Mouse (Mus musculus) MEL (cell line): ENCODE data around the gene Apbb1. TPM values are rescaled to one million over a fixed set of nuclear protein-coding genes. Genes with fewer than 3 reads are reported as not detected.

ENCODE experiments used
- DNase-seq: peaks from one replicate; pipeline ENCODE4 v3.0.0; 2011; ENCODE audit warnings: low read depth, low spot score
- H3K27ac ChIP-seq: 2 replicates; pipeline ENCODE4 v1.5.1; 2012; ENCODE audit warnings: low read depth, mild to moderate bottlenecking, control low read depth, low read length, moderate library complexity; ENCODE audit not compliant: control insufficient read depth
- H3K27me3 ChIP-seq, 2 experiments: fragments of 150-350 bp in 1 of 2; sonication (generic) in 1 of 2; 2 replicates each; pipeline ENCODE4 v1.6.1; 2012; ENCODE audit warnings: low read length in 2 of 2, mild to moderate bottlenecking in 2 of 2, improper control_type of control experiment in 1 of 2, moderate library complexity in 1 of 2; ENCODE audit not compliant: insufficient read depth in 2 of 2, control insufficient read depth in 1 of 2
- H3K36me3 ChIP-seq, 2 experiments: 2 replicates each; pipeline ENCODE4 v1.6.1; 2012 to 2014; ENCODE audit warnings: low read length in 2 of 2, improper control_type of control experiment in 1 of 2, inconsistent platforms in 1 of 2, mild to moderate bottlenecking in 1 of 2; ENCODE audit not compliant: insufficient read depth in 2 of 2, control insufficient read depth in 1 of 2
- H3K4me1 ChIP-seq, 2 experiments: fragments of 150-350 bp in 1 of 2; sonication (generic) in 1 of 2; 2 replicates each; pipeline ENCODE4 v1.6.1; 2012; ENCODE audit warnings: low read length in 2 of 2, improper control_type of control experiment in 1 of 2, mild to moderate bottlenecking in 1 of 2; ENCODE audit not compliant: insufficient read depth in 2 of 2, control insufficient read depth in 1 of 2
- H3K4me3 ChIP-seq, 2 experiments: fragments of 150-350 bp in 1 of 2; sonication (generic) in 1 of 2; 2 replicates each; pipeline ENCODE4 v1.5.1; 2012; ENCODE audit warnings: low read depth in 2 of 2, low read length in 2 of 2, mild to moderate bottlenecking in 2 of 2, moderate library complexity in 2 of 2, control low read depth in 1 of 2, improper control_type of control experiment in 1 of 2; ENCODE audit not compliant: control insufficient read depth in 1 of 2, insufficient read depth in 1 of 2
- H3K79me2 ChIP-seq: 2 replicates; pipeline ENCODE4 v1.6.1; 2012; ENCODE audit warnings: mild to moderate bottlenecking, low read length, moderate library complexity; ENCODE audit not compliant: control insufficient read depth, poor library complexity, insufficient read depth
- H3K9ac ChIP-seq: 2 replicates; pipeline ENCODE4 v1.6.1; 2012; ENCODE audit warnings: low read depth, mild to moderate bottlenecking, control low read depth, low read length, moderate library complexity; ENCODE audit not compliant: control insufficient read depth, poor library complexity, severe bottlenecking
- H3K9me3 ChIP-seq: fragments of 150-350 bp; sonication (generic); replicated peaks from 2 replicates; pipeline ENCODE4 v1.6.1; 2012; ENCODE audit warnings: mild to moderate bottlenecking, low read length, improper control_type of control experiment, moderate library complexity; ENCODE audit not compliant: insufficient read depth
- CTCF ChIP-seq, 3 experiments: IDR thresholded peaks in 2 of 3; conservative IDR thresholded peaks in 1 of 3; 2 replicates each; pipeline ENCODE4 v1.5.1; 2011 to 2012; ENCODE audit warnings: low read length in 3 of 3, low read depth in 2 of 3, mild to moderate bottlenecking in 2 of 3, improper control_type of control experiment in 1 of 3, inconsistent platforms in 1 of 3, mixed read lengths in 1 of 3, moderate library complexity in 1 of 3; ENCODE audit not compliant: control insufficient read depth in 1 of 3, insufficient read depth in 1 of 3, poor library complexity in 1 of 3, severe bottlenecking in 1 of 3
- E2F4 ChIP-seq: IDR thresholded peaks from 2 replicates; pipeline ENCODE4 v1.6.1; 2011; ENCODE audit warnings: low read depth, low read length, improper control_type of control experiment, borderline replicate concordance
- EP300 ChIP-seq, 2 experiments: IDR thresholded peaks; 2 replicates each; pipeline ENCODE4 v1.6.1; 2011; ENCODE audit warnings: improper control_type of control experiment in 2 of 2, low read length in 2 of 2, low read depth in 1 of 2, mild to moderate bottlenecking in 1 of 2
- ETS1 ChIP-seq: IDR thresholded peaks from 2 replicates; pipeline ENCODE4 v1.6.1; 2012; ENCODE audit warnings: low read depth, mild to moderate bottlenecking, inconsistent platforms, low read length, improper control_type of control experiment, moderate library complexity
- GATA1 ChIP-seq: IDR thresholded peaks from 2 replicates; pipeline ENCODE4 v1.6.1; 2011; ENCODE audit warnings: low read depth, low read length, improper control_type of control experiment
- MYB ChIP-seq: IDR thresholded peaks from 2 replicates; pipeline ENCODE4 v1.6.1; 2011; ENCODE audit warnings: mild to moderate bottlenecking, low read depth, low read length, improper control_type of control experiment
- MYC ChIP-seq: IDR thresholded peaks from 2 replicates; pipeline ENCODE4 v1.6.1; 2011; ENCODE audit warnings: low read depth, mild to moderate bottlenecking, low read length, improper control_type of control experiment, moderate library complexity
- POLR2AphosphoS2 ChIP-seq: IDR thresholded peaks from 2 replicates; pipeline ENCODE4 v1.6.1; 2011; ENCODE audit warnings: low read length, improper control_type of control experiment
- RAD21 ChIP-seq: IDR thresholded peaks from 2 replicates; pipeline ENCODE4 v1.6.1; 2011; ENCODE audit warnings: mild to moderate bottlenecking, low read depth, low read length, improper control_type of control experiment
- RCOR1 ChIP-seq: IDR thresholded peaks from 2 replicates; pipeline ENCODE4 v1.6.1; 2012; ENCODE audit warnings: low read depth, mild to moderate bottlenecking, inconsistent platforms, low read length, improper control_type of control experiment
- SMC3 ChIP-seq: IDR thresholded peaks from 2 replicates; pipeline ENCODE4 v1.6.1; 2011; ENCODE audit warnings: low read depth, low read length, improper control_type of control experiment
- TAL1 ChIP-seq: IDR thresholded peaks from 2 replicates; pipeline ENCODE4 v1.6.1; 2012; ENCODE audit warnings: mild to moderate bottlenecking, inconsistent platforms, low read length, moderate library complexity, mixed read lengths
- TCF12 ChIP-seq: IDR thresholded peaks from 2 replicates; pipeline ENCODE4 v1.6.1; 2014; ENCODE audit warnings: low read depth, mild to moderate bottlenecking, inconsistent platforms, low read length, improper control_type of control experiment, moderate library complexity
- ZC3H11A ChIP-seq: IDR thresholded peaks from 2 replicates; pipeline ENCODE4 v1.6.1; 2012; ENCODE audit warnings: low read depth, mild to moderate bottlenecking, inconsistent platforms, low read length, improper control_type of control experiment
- ZNF384 ChIP-seq: IDR thresholded peaks from 2 replicates; pipeline ENCODE4 v1.6.1; 2012; ENCODE audit warnings: low read depth, mild to moderate bottlenecking, inconsistent platforms, low read length, improper control_type of control experiment
- polyA plus RNA-seq, 2 experiments: library from polyadenylated mRNA; stranded (reverse) in 1 of 2; unstranded in 1 of 2; fragments of >175 nt in 1 of 2; fragments of >200 nt in 1 of 2; gene quantifications; 2 replicates each; pipeline versions ENCODE4 v1.2.1 to v1.2.4; 2012; ENCODE audit warnings: low replicate concordance in 2 of 2, low read depth in 1 of 2; ENCODE audit not compliant: insufficient read length in 2 of 2, insufficient read depth in 1 of 2, missing spikeins in 1 of 2
- total RNA-seq: library from RNA; depleted of rRNA; stranded (reverse); fragments of 300-350 nt; gene quantifications from 2 replicates; pipeline ENCODE4 v1.2.3, GENCODE M21; 2012

Gene Apbb1
- total and polyA plus RNA-seq, 3 experiments = 0.13 TPM; not detected in 2

DNA sequence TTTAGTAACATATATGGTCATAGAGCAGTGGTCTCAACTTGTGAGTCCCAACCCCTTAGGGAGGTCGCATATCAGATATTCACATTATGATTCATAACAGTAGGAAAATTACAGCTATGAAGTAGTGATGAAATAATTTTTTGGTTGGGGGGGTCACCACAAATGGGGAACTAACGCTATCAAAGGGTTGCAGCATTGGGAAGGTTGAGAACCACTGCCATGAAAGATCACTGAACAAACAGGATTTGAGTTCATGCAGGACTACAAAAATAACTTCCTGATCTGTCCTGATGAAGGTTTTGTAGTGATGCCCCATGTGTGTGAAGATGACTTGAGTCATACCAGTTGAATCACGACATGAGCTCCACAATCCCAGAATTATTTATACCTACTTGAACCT lies 27.0 kb upstream of the Apbb1 start:
- Histone ChIP-seq H3K9ac (no peak overlapping the region), H3K9me3 (no peaks in the 10 kb centered on the region), H3K27me3 (no peaks in the 10 kb centered on the region), H3K4me1 (peaks cover 2 to 14% of the 10 kb centered on the region in 2 experiments; a peak in 2 of 4 replicates), H3K27ac (no peak overlapping the region), H3K36me3 (peaks cover 0 to 11% of the 10 kb centered on the region in 2 experiments; a peak in 2 of 4 replicates), H3K4me3 (no peak overlapping the region), H3K79me2 (no peaks in the 10 kb centered on the region)
- TF ChIP-seq TCF12 (peak; percentile 80), RAD21 (no peak), ETS1 (peak; percentile 61), MYC (no peak), EP300 (IDR thresholded peaks at IDR 0.05; ENCODE audit: low read depth in 1 of 2, low read length in 2 of 2) (peak; percentile 87 to 92), TAL1 (peak; percentile 92), E2F4 (no peak), CTCF (IDR thresholded peaks at IDR 0.05 in 2 of 3, conservative IDR thresholded peaks at IDR 0.05 in 1 of 3; ENCODE audit: control insufficient read depth in 1 of 3, insufficient read depth in 1 of 3, low read depth in 2 of 3, low read length in 3 of 3, poor library complexity in 1 of 3, severe bottlenecking in 1 of 3) (no peak), GATA1 (peak; percentile 88), RCOR1 (peak; percentile 78), ZNF384 (no peak), POLR2AphosphoS2 (no peak)
- peak; percentile 80 for DNase-seq

DNA sequence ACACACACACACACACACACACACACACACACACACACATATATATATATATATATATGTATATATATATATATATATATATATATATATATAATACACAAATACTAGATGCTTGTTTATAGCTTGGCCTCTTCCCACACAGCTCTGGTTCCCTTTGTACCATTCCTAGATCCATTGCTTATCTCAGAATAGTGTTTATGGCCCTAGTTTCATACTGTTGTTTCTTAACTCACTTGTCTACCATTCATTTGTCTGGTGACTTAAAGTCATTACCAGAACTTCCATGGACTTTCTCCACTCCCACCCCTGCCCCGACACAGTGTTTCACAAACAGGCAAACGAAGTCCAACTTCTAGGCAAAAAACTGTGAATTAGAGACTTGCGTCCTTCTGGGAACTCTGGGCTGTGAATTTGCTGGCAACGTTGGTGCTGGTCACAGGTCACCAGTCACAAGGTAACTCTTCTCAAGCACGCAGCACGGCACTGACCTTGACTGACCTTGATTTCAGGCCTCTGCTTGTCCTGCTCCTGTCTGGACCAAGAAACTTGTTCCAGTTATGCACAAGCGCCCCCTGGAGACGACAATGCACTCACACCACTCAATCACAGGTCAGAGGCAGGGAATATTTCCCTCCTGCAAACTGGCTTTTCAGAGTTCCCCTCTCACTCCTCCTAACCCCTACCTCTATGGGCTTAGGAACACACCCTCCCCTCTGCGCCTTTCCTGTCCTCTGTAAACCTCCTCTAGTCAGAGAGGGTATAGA lies 21.6 kb upstream of the Apbb1 start:
- no peaks in the 10 kb centered on the region for H3K9me3 ChIP-seq
- no peak overlapping the region for H3K4me3 ChIP-seq
- H3K79me2 ChIP-seq = no peaks in the 10 kb centered on the region
- no peak overlapping the region for H3K27ac ChIP-seq
- peak; percentile 49 for DNase-seq
- H3K9ac ChIP-seq = no peak overlapping the region
- peaks cover 0 to 3% of the 10 kb centered on the region in 2 experiments; a peak in 2 of 4 replicates for H3K4me1 ChIP-seq
- H3K27me3 ChIP-seq = peaks cover 0 to 1% of the 10 kb centered on the region in 2 experiments; a peak in 2 of 4 replicates
- peak; percentile 60 to 65 (median 65) for TF ChIP-seq CTCF (IDR thresholded peaks at IDR 0.05 in 2 of 3, conservative IDR thresholded peaks at IDR 0.05 in 1 of 3; ENCODE audit: control insufficient read depth in 1 of 3, insufficient read depth in 1 of 3, low read depth in 2 of 3, low read length in 3 of 3, poor library complexity in 1 of 3, severe bottlenecking in 1 of 3)
- peak; percentile 50 for TF ChIP-seq RAD21
- TF ChIP-seq MYB = no peak
- peak; percentile 23 for TF ChIP-seq ZC3H11A
- TF ChIP-seq SMC3 = peak; percentile 60
- TF ChIP-seq, all 39 proteins: peak for 4
- no peaks in the 10 kb centered on the region; a peak in 1 of 4 replicates for H3K36me3 ChIP-seq
